Mouse (Mus musculus) lung, adult 2 months (tissue): ENCODE measurements around the gene Pcolce. TPM values are rescaled to one million over a fixed set of nuclear protein-coding genes. Genes with fewer than 3 reads are reported as not detected.

ENCODE experiments used
- DNase-seq: peaks from one replicate; pipeline ENCODE4 v3.0.0; 2022
- H3K4me1 ChIP-seq: fragments of 200-500 bp; 2 replicates; pipeline ENCODE4 v1.6.1; 2011; ENCODE audit warnings: low read length; ENCODE audit not compliant: control insufficient read depth, insufficient read depth
- H3K4me3 ChIP-seq: fragments of 200-500 bp; replicated peaks from 2 replicates; pipeline ENCODE3; 2011; ENCODE audit warnings: low read depth, mild to moderate bottlenecking, control low read depth, low read length; ENCODE audit errors: extremely low read depth
- CTCF ChIP-seq: fragments of 200-500 bp; IDR thresholded peaks from 2 replicates; pipeline ENCODE4 v1.5.1; 2011; ENCODE audit warnings: mild to moderate bottlenecking, low read length, control low read depth; ENCODE audit not compliant: insufficient read depth
- POLR2A ChIP-seq: fragments of 200-500 bp; IDR thresholded peaks from 2 replicates; pipeline ENCODE4 v1.6.1; 2011; ENCODE audit warnings: low read depth, mild to moderate bottlenecking, control low read depth, low read length, borderline replicate concordance; ENCODE audit errors: extremely low read depth
- WGBS: fragments of 180-500 bp; shearing (Covaris S2); methylation state at CpG from one replicate; pipeline ENCODE4 v1.1.7; 2018; 5-methylcytosine and 5-hydroxymethylcytosine counted together
- polyA plus RNA-seq: library from polyadenylated mRNA; depleted of rRNA; stranded (reverse); fragments of >200 nt; gene quantifications from 2 replicates; pipeline ENCODE4 v1.2.3, GENCODE M21; 2012; rRNA removed

The Pcolce gene
- polyA plus RNA-seq, 1 experiment, result 290 TPM

- no peak overlapping the region for H3K4me3 ChIP-seq
- TF ChIP-seq CTCF (no peak), POLR2A (no peak)
- H3K4me1 ChIP-seq, result no peaks in the 10 kb centered on the region
- WGBS, result 63% methylated on average over 6 of the region's 6 CpGs
- no peak for DNase-seq
Observed at GRCm38 (mm10) chr5:137561556-137561955, 52.0 kb downstream of the Pcolce start.

Other genes starting within 250 kb of the Pcolce start
- gene Zan, start 136.7 kb downstream of the Pcolce start, polyA plus RNA-seq, result 0.45 and 0.83 TPM in 2 replicates
- gene Pop7, start 111.3 kb downstream of the Pcolce start, polyA plus RNA-seq, result 28.4 and 32.4 TPM in 2 replicates
- gene Gigyf1, start 95.2 kb downstream of the Pcolce start, polyA plus RNA-seq, result 37.0 and 45.3 TPM in 2 replicates
- not detected in 2 replicates for gene Epo, start 80.5 kb downstream of the Pcolce start, polyA plus RNA-seq
- 1,063 and 1,258 TPM in 2 replicates for gene Gnb2, start 80.3 kb downstream of the Pcolce start, polyA plus RNA-seq
- gene Actl6b, start 60.3 kb downstream of the Pcolce start, polyA plus RNA-seq, result 0.07 TPM in 1 of 2 replicates, not detected in the other
- gene Tfr2, start 43.9 kb downstream of the Pcolce start, polyA plus RNA-seq, result 0.54 and 0.69 TPM in 2 replicates
- gene Mospd3, start 12.7 kb downstream of the Pcolce start, polyA plus RNA-seq, result 89.1 and 103 TPM in 2 replicates
- gene Fbxo24, start 15.2 kb upstream of the Pcolce start, polyA plus RNA-seq, result 0.89 and 1.0 TPM in 2 replicates
- 79.4 and 105 TPM in 2 replicates for gene Lrch4, start 15.3 kb upstream of the Pcolce start, polyA plus RNA-seq
- gene Gm20605, start 15.4 kb upstream of the Pcolce start, polyA plus RNA-seq, result 63.8 and 65.2 TPM in 2 replicates
- gene Sap25, start 27.6 kb upstream of the Pcolce start, polyA plus RNA-seq, result 150 and 162 TPM in 2 replicates
- 3.6 and 4.4 TPM in 2 replicates for gene Irs3, start 31.9 kb upstream of the Pcolce start, polyA plus RNA-seq
- 22.4 and 24.3 TPM in 2 replicates for gene Agfg2, start 70.9 kb upstream of the Pcolce start, polyA plus RNA-seq
- 2.3 and 2.4 TPM in 2 replicates for gene Nyap1, start 127.8 kb upstream of the Pcolce start, polyA plus RNA-seq
- 103 and 110 TPM in 2 replicates for gene Tsc22d4, start 131.9 kb upstream of the Pcolce start, polyA plus RNA-seq
- gene Ppp1r35, start 165.1 kb upstream of the Pcolce start, polyA plus RNA-seq, result 32.7 and 46.7 TPM in 2 replicates
- 43.3 and 44.2 TPM in 2 replicates for gene Mepce, start 173.9 kb upstream of the Pcolce start, polyA plus RNA-seq
- gene Zcwpw1, start 174.0 kb upstream of the Pcolce start, polyA plus RNA-seq, result 0.49 and 0.60 TPM in 2 replicates
- 24.7 and 27.9 TPM in 2 replicates for gene Pilra, start 222.5 kb upstream of the Pcolce start, polyA plus RNA-seq
- 7.3 and 16.5 TPM in 2 replicates for gene Pilrb1, start 244.3 kb upstream of the Pcolce start, polyA plus RNA-seq